Mouse (Mus musculus) G1E (cell line): ENCODE measurements around the gene Ppfia4. TPM values are rescaled to one million over a fixed set of nuclear protein-coding genes. Genes with fewer than 3 reads are reported as not detected.

Source experiments
- ATAC-seq: 2 replicates; pipeline ENCODE4 v1.8.0; 2016; ENCODE audit warnings: mild to moderate bottlenecking; ENCODE audit not compliant: insufficient number of reproducible peaks, poor library complexity, low FRiP score, severe bottlenecking; ENCODE audit errors: extremely low read depth
- DNase-seq: peaks from one replicate; pipeline ENCODE4 v3.0.0; 2012; ENCODE audit warnings: low spot score
- H3K27me3 ChIP-seq: 2 replicates; pipeline ENCODE4 v1.6.1; 2012; ENCODE audit warnings: mild to moderate bottlenecking, low read length, inconsistent platforms; ENCODE audit not compliant: insufficient read depth
- H3K36me3 ChIP-seq: replicated peaks from 2 replicates; pipeline ENCODE3; 2012; ENCODE audit warnings: mild to moderate bottlenecking, inconsistent platforms
- H3K4me1 ChIP-seq: 2 replicates; pipeline ENCODE4 v1.6.1; 2012; ENCODE audit warnings: low read depth, low read length, inconsistent platforms, mixed read lengths; ENCODE audit not compliant: insufficient read depth
- H3K4me3 ChIP-seq: 2 replicates; pipeline ENCODE4 v1.5.1; 2012; ENCODE audit warnings: low read depth, mild to moderate bottlenecking, inconsistent platforms, low read length, moderate library complexity, mixed read lengths
- H3K9me3 ChIP-seq: replicated peaks from 2 replicates; pipeline ENCODE4 v1.6.1; 2012; ENCODE audit warnings: inconsistent platforms
- CTCF ChIP-seq: IDR thresholded peaks from 2 replicates; pipeline ENCODE4 v1.5.1; 2012; ENCODE audit warnings: low read depth, low read length, inconsistent platforms, mixed read lengths
- GATA1 ChIP-seq: IDR thresholded peaks from 2 replicates; pipeline ENCODE4 v1.6.1; 2012; ENCODE audit warnings: borderline replicate concordance, low read length, inconsistent platforms, mixed read lengths
- GATA2 ChIP-seq: IDR thresholded peaks from 2 replicates; pipeline ENCODE4 v1.6.1; 2012; ENCODE audit warnings: low read depth, low read length, inconsistent platforms, borderline replicate concordance
- POLR2AphosphoS5 ChIP-seq: IDR thresholded peaks from 2 replicates; pipeline ENCODE4 v1.6.1; 2012; ENCODE audit warnings: low read depth, low read length, inconsistent platforms; ENCODE audit not compliant: insufficient replicate concordance
- TAL1 ChIP-seq: conservative IDR thresholded peaks from 2 replicates; pipeline ENCODE4 v1.6.1; 2012; ENCODE audit warnings: low read depth, low read length, inconsistent platforms, mixed read lengths
- polyA plus RNA-seq: library from polyadenylated mRNA; stranded (reverse); fragments of >175 nt; gene quantifications from 2 replicates; pipeline ENCODE4 v1.2.3, GENCODE M21; 2012
- total RNA-seq, 2 experiments: library from RNA; stranded (forward) in 1 of 2; stranded (reverse) in 1 of 2; fragments of 200-1000 nt in 1 of 2; fragments of >200 nt in 1 of 2; fragmentation: Nextera tagmentation in 1 of 2; gene quantifications; 2 replicates each; pipeline ENCODE4 v1.2.3; 2014 to 2017

Gene Ppfia4
- total and polyA plus RNA-seq, 3 experiments: 0.05 to 0.13 TPM; not detected in 1

DNA sequence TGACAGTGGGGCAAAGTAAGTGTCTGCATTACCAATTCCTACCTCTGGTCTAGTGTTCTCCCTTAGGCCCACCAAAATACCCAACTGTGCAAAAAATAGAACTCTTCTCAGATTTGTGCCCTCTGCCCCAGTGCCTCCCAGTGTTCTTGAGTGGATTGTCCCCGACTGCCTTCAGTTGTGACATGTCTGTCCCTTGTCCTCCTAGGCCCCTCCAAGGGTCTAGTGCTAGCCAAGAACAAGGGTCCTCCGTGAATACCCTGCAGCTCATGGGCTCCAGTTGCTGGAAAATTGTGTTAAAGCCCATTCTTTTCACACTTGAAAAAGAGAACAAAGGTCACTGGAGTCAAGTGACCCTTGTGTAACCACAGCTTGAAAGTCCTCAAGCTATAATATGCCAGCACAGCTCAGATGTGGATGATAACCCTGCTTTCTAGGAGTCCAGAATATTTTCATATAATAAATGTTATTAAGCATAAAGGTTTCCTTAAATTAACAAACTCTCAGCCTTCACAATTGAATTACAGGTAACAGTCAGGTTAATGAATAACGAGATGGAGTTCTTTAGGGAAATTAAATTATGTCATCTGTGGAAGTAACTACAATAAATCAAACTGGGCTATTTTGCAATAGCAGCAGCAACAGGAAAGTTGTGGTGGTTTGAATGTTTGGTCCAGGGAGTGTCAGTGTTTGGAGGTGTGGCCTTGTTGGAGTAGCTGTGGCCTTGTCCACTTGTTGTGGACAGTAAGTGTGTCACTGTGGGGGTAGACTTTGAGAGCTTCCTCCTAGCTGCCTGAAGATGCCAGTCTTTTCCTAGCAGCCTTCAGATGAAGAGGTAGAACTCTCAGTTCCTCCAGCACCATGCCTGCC is 38.8 kb downstream of the Ppfia4 start:
- peaks cover 34% of the 10 kb centered on the region for H3K27me3 ChIP-seq
- no peaks in the 10 kb centered on the region for H3K9me3 ChIP-seq
- TF ChIP-seq GATA1 (no peak), TAL1 (no peak), CTCF (no peak), POLR2AphosphoS5 (no peak), GATA2 (no peak)
- no peak overlapping the region for H3K4me3 ChIP-seq
- H3K4me1 ChIP-seq: no peaks in the 10 kb centered on the region
- DNase-seq (no peak), ATAC-seq (no peak)
- no peaks in the 10 kb centered on the region for H3K36me3 ChIP-seq

DNA sequence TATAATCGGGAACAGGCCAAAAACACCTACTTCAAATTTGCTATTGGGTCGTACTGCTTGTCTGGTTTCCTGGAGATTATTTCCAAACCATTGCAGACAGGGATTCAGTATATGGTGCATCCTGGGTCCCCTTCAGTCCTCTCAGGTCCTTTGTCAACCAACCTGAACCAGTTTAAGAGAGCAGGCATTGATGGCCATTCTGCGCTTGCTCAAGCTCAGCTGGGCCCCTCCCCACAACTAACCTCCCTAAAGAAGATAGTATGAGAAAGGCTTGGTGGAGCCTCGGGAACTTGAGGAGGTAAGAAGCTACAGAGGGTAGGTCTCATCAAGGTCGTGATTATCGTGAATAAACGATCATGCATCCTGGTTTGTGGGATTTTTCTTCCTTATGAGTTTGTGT is 39.5 kb downstream of the Ppfia4 start:
- Histone ChIP-seq H3K27me3 (peaks cover 30% of the 10 kb centered on the region), H3K36me3 (no peaks in the 10 kb centered on the region), H3K4me1 (no peaks in the 10 kb centered on the region), H3K4me3 (no peak overlapping the region), H3K9me3 (no peaks in the 10 kb centered on the region)
- no peak for TF ChIP-seq GATA2
- TF ChIP-seq GATA1: no peak
- no peak for TF ChIP-seq CTCF
- no peak for TF ChIP-seq TAL1
- TF ChIP-seq POLR2AphosphoS5: no peak
- ATAC-seq: no peak
- no peak for DNase-seq

DNA sequence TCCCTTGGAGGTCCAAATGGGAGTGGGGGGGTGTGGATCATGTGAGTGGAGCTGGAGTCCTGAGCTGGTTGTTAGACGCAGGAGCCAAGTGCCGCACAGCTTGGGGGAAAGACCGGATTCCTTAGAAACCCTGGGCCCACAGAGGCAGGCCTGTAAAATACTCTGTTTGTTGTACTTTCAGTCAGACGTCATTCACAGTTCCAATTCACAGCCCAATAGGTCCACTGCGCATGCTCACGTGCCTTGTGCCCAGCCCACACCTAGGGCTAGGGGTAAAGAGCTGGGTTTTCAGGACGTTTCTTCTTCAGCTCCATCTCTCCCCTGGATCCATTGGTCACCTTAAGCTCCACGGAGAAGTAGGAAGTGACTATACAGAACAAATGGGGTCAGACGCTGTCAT is 40.1 kb downstream of the Ppfia4 start:
- TF ChIP-seq POLR2AphosphoS5: no peak
- TF ChIP-seq GATA1: no peak
- TF ChIP-seq TAL1: no peak
- TF ChIP-seq GATA2: no peak
- TF ChIP-seq CTCF: no peak
- Histone ChIP-seq H3K27me3 (peaks cover 24% of the 10 kb centered on the region), H3K4me3 (no peak overlapping the region), H3K36me3 (no peaks in the 10 kb centered on the region), H3K4me1 (no peaks in the 10 kb centered on the region), H3K9me3 (no peaks in the 10 kb centered on the region)
- ATAC-seq: no peak
- DNase-seq: no peak

DNA sequence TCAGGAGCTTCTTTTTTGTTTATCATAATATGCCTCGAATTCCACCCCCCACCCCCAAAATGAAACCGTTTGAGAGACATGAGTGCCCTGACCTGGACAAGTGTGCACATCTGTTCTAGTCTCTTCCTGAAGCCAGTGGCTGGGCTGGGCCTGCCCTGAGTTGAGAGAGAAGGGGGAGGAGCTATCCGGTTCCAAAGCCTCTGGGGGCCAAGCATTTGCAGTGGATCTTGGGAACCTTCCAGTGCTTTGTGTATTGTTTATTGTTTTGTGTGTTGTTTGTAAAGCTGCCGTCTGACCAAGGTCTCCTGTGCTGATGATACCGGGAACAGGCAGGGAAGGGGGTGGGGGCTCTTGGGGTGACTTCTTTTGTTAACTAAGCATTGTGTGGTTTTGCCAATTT is 40.7 kb downstream of the Ppfia4 start:
- TF ChIP-seq TAL1: no peak
- TF ChIP-seq POLR2AphosphoS5: no peak
- no peak for TF ChIP-seq GATA2
- TF ChIP-seq CTCF: no peak
- TF ChIP-seq GATA1: no peak
- ATAC-seq (no peak), DNase-seq (no peak)
- no peaks in the 10 kb centered on the region for H3K36me3 ChIP-seq
- H3K4me1 ChIP-seq: no peaks in the 10 kb centered on the region
- H3K9me3 ChIP-seq: no peaks in the 10 kb centered on the region
- peaks cover 21% of the 10 kb centered on the region for H3K27me3 ChIP-seq
- no peak overlapping the region for H3K4me3 ChIP-seq

DNA sequence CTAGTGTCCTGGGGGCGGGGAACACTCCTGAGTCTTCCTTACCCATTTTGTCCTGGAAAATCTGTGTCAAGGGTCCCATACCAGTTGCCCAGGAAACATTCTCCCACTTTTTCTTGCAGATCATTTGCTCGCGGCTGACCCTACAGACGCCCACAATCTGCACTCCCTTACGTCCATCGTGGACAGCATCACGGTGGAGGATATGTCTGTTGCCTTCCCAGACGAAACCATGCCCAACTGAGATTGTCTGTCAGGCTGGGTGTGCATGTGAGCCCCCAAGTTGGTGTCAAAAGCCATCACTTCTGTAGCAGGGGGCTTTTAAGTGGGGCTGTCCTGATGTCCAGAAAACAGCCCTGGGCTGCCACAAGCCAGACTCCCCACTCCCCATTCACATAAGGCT is 41.2 kb downstream of the Ppfia4 start:
- H3K4me3 ChIP-seq: no peak overlapping the region

DNA sequence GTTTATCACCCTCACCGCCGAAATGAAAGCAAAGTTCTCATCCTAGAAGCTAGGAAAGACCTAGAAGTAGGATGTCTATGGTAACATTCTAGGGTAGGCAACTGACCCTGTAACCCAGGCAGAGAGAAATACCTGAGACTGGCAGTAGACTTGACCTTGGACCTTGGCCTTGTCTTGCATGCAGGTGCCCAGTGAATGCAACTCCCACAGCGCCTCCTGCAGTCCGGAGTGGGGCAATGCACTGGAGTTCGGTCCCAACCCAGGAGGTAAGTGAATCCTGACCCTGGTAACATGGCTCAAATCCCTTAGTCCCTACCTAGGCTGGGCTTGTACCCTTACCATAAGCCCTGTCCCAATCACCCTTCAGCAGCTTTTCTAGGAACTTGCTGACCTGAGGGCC is 41.8 kb downstream of the Ppfia4 start:
- no peaks in the 10 kb centered on the region for H3K9me3 ChIP-seq
- H3K4me1 ChIP-seq: no peaks in the 10 kb centered on the region
- no peak for ATAC-seq
- TF ChIP-seq CTCF (peak; percentile 73), GATA2 (no peak)
- H3K4me3 ChIP-seq: no peak overlapping the region
- peaks cover 17% of the 10 kb centered on the region for H3K27me3 ChIP-seq
- no peaks in the 10 kb centered on the region for H3K36me3 ChIP-seq
- DNase-seq: no peak

More for the DNA sequence above, 41.2 kb downstream of the Ppfia4 start:
- Histone ChIP-seq H3K27me3 (peaks cover 17% of the 10 kb centered on the region), H3K9me3 (no peaks in the 10 kb centered on the region), H3K4me1 (no peaks in the 10 kb centered on the region), H3K36me3 (no peaks in the 10 kb centered on the region)
- ATAC-seq (no peak), DNase-seq (no peak)
- no peak for TF ChIP-seq GATA2
- no peak for TF ChIP-seq GATA1
- no peak for TF ChIP-seq CTCF
- TF ChIP-seq TAL1: no peak
- no peak for TF ChIP-seq POLR2AphosphoS5
